Mouse (Mus musculus) gastrocnemius, postnatal 36 days (tissue): ENCODE results near the gene Rnf152. TPM values are rescaled to one million over a fixed set of nuclear protein-coding genes. Genes with fewer than 3 reads are reported as not detected.

Source experiments
- DNase-seq, 2 experiments: peaks; one replicate each; pipeline ENCODE4 v3.0.0; 2022
- intact Hi-C: fragments of 180-260 bp; cut with DNase I; formaldehyde crosslinking; loops from one replicate; pipeline ENCODE4 v1.15.1; 2025
- total RNA-seq, 2 experiments: library from RNA; stranded (reverse); gene quantifications; 2 replicates each; pipeline ENCODE4 v1.2.3; 2021

The Rnf152 gene
- total RNA-seq, 2 experiments from 2014 or later, result 0.41 to 0.49 TPM

DNA sequence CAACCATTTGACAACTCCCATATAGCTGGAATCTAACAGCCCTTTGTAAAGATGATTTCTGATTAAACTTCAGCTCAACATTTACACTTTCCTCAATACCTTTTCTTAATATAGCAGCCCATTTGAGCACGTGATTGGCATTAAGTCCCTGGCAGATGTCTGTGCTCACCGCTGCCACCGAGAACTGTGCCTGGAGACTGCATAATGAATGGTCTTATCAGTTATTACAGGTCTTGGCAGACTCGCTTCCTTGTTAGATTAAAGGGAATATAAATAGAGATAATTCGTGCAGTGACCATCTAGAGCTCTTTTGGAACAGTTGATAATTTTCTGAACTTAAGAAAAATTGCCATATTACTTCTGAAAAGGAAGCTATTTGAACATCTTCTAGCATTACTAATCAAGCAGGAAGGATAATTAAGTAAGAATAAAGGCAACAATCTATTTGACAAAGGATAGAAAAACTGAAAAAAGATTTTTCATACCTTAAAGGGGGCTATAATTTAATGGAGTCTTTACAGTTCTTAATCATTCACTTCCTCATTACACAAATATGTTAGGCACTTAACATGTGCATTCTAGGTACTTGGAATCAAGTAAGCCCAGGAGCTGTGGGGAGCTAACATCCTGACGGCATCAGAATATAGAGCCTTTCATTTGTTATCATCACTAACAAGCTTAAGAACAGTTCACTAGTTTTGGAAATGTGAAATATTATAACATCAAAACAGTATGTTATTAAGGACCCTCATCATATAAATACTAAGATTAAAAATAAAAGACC is 113.0 kb downstream of the Rnf152 start:
- no peak for DNase-seq
- intact Hi-C loops, result no loop called here

DNA sequence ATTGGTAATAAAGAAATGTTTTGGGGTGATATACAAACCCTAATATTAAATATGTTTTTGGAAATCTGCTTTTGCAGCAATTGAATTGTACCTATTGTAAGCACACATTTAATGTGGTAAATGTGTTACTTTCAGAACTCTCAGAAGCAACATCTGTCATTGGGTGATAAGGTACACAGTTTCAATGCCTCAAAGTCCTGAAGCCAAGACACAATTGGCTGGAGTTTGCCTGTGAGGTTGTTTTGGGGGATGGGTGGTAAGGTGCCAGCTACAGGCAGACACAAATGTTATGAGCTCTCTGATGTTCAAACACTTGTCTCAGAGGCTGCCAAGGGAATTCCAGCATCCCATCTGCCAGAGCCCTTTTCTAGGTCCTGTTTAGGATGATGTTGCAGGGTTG is 116.3 kb downstream of the Rnf152 start:
- intact Hi-C loops, result no loop called here
- no peak for DNase-seq
